Mouse (Mus musculus): ENCODE measurements around the gene Cyren. TPM values are rescaled to one million over a fixed set of nuclear protein-coding genes. Genes with fewer than 3 reads are reported as not detected.

Cyren gene
- 17.5 and 18.7 TPM in 2 replicates for polyA plus RNA-seq (2016; fragmentation: Nextera tagmentation; extraction: Ambion mirVana)

GRCm38 (mm10) chr6:34877509-34878321 lies at the start of gene Cyren:
Gene Cyren, minus strand, starts transcription at chr6:34878060.
- no peaks in the 10 kb centered on the region for H3K27me3 ChIP-seq (ENCODE audit: poor library complexity, severe bottlenecking)
- peak; percentile 88 for DNase-seq (ENCODE audit: extremely low spot score, low spot score)
- peaks cover 39% of the 10 kb centered on the region for H3K4me1 ChIP-seq
- H3K27ac ChIP-seq, result peak within 1 kb of the TSS; percentile 93
- peak within 1 kb of the TSS; percentile 72 for H3K4me3 ChIP-seq
- WGBS, result 1% methylated on average over 56 of the region's 56 CpGs
- peaks cover 71% of the 10 kb centered on the region for H3K36me3 ChIP-seq (replicated peaks)
- no peaks in the 10 kb centered on the region for H3K9me3 ChIP-seq

GRCm38 (mm10) chr6:34927594-34927993 lies 49.7 kb upstream of the Cyren start:
- Histone ChIP-seq H3K36me3 (replicated peaks) (no peaks in the 10 kb centered on the region), H3K27me3 (ENCODE audit: poor library complexity, severe bottlenecking) (no peaks in the 10 kb centered on the region), H3K4me1 (no peaks in the 10 kb centered on the region), H3K27ac (no peak overlapping the region), H3K9me3 (no peaks in the 10 kb centered on the region), H3K4me3 (no peak overlapping the region)
- WGBS, result 94% methylated on average over 8 of the region's 8 CpGs
- DNase-seq (ENCODE audit: extremely low spot score, low spot score), result no peak

DNA sequence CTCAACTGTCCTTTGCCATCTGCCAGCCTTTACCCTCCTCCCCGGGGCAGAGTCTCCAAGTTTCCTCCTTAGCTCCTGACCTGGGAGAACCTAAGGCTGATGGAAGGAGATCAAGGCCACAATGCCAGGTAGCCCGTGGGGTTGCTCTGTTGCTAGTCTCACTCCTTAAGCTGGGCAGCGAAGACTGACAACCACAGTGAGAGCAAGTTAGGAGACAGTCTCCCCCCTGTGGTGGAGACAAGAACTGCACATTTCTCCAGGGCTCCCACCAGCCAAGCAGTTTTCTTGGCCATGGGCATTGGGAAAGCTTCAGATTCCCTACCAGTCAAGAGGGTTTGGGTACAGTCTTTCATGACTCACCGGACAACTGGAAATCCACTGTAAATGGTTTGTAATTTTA lies 49.3 kb upstream of the Cyren start:
- Histone ChIP-seq H3K4me1 (no peaks in the 10 kb centered on the region), H3K36me3 (replicated peaks) (no peaks in the 10 kb centered on the region), H3K4me3 (no peak overlapping the region), H3K9me3 (no peaks in the 10 kb centered on the region), H3K27me3 (ENCODE audit: poor library complexity, severe bottlenecking) (no peaks in the 10 kb centered on the region), H3K27ac (no peak overlapping the region)
- DNase-seq (ENCODE audit: extremely low spot score, low spot score), result peak; percentile 62
- WGBS, result 37% methylated on average over 4 of the region's 4 CpGs

GRCm38 (mm10) chr6:34921941-34922340 lies 44.1 kb upstream of the Cyren start:
- peak; percentile 42 for DNase-seq (ENCODE audit: extremely low spot score, low spot score)
- H3K9me3 ChIP-seq, result no peaks in the 10 kb centered on the region
- no peak overlapping the region for H3K4me3 ChIP-seq
- peaks cover 19% of the 10 kb centered on the region; the same call in 1 of the 2 replicates for H3K4me1 ChIP-seq
- no peaks in the 10 kb centered on the region for H3K36me3 ChIP-seq (replicated peaks)
- H3K27ac ChIP-seq, result no peak overlapping the region
- 57% methylated on average over 14 of the region's 14 CpGs for WGBS
- no peaks in the 10 kb centered on the region for H3K27me3 ChIP-seq (ENCODE audit: poor library complexity, severe bottlenecking)

- Histone ChIP-seq H3K9me3 (no peaks in the 10 kb centered on the region), H3K27ac (no peak overlapping the region), H3K4me3 (no peak overlapping the region), H3K4me1 (peaks cover 19% of the 10 kb centered on the region; the same call in 1 of the 2 replicates), H3K27me3 (ENCODE audit: poor library complexity, severe bottlenecking) (no peaks in the 10 kb centered on the region), H3K36me3 (replicated peaks) (no peaks in the 10 kb centered on the region)
- no peak for DNase-seq (ENCODE audit: extremely low spot score, low spot score)
- WGBS, result 94% methylated on average over 12 of the region's 12 CpGs
Measured at GRCm38 (mm10) chr6:34920631-34921030, 42.8 kb upstream of the Cyren start.

DNA sequence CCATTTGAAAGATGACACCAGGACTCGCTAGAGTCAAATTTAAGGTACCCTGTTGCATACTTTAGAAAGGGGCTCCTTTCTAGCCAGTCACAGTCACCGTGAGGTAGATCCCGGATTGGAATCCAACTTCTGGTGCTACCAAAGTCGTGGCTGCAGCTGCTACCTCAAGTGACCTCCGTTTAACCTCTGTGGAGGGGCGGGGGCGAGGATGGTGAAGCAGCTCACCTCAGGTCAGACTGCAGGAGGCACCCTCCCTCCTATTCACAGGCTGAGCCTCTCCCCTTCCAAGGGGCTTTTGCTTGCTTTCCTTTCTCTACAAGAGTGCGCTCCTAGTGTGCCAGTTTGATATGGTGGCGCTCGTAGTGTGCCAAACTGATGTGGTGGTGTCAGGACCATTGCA lies 42.1 kb upstream of the Cyren start, which contains the start of gene Stra8:
Stra8 (plus strand) TSS at position 208 of the 400 bp plus-strand sequence.
- WGBS, result 51% methylated on average over 10 of the region's 10 CpGs
- DNase-seq (ENCODE audit: extremely low spot score, low spot score), result no peak
- Histone ChIP-seq H3K4me1 (peaks cover 19% of the 10 kb centered on the region; the same call in 1 of the 2 replicates), H3K4me3 (no peak within 1 kb of the TSS), H3K27me3 (ENCODE audit: poor library complexity, severe bottlenecking) (no peaks in the 10 kb centered on the region), H3K9me3 (no peaks in the 10 kb centered on the region), H3K27ac (no peak within 1 kb of the TSS), H3K36me3 (replicated peaks) (no peaks in the 10 kb centered on the region)

- DNase-seq (ENCODE audit: extremely low spot score, low spot score), result no peak
Measured at GRCm38 (mm10) chr6:34919146-34919545, 41.3 kb upstream of the Cyren start.

DNA sequence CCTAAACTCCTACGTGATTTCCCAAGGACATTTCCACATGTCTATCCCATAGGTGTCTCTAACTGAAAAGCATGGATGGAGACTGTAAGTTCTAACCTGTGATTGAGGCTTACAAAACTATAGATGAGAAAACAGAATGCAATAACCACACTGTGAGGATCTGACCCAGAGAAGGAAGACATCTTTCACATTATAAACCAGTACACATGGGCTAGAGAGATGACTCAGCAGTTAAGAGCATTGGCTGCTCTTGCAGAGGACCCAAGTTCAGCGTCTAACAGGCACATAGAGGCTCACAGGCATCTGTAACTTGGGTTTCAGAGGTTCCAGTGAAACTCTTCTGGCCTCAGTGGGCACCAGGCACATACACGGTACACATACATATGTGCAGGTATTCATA lies 36.6 kb upstream of the Cyren start:
- Histone ChIP-seq H3K9me3 (no peaks in the 10 kb centered on the region), H3K4me1 (peaks cover 23% of the 10 kb centered on the region), H3K27me3 (ENCODE audit: poor library complexity, severe bottlenecking) (no peaks in the 10 kb centered on the region), H3K4me3 (no peak overlapping the region), H3K27ac (no peak overlapping the region), H3K36me3 (replicated peaks) (no peaks in the 10 kb centered on the region)
- no peak for DNase-seq (ENCODE audit: extremely low spot score, low spot score)
- 83% methylated on average over 3 of the region's 3 CpGs for WGBS

More at GRCm38 (mm10) chr6:34919146-34919545, 41.3 kb upstream of the Cyren start:
- Histone ChIP-seq H3K4me1 (peaks cover 19% of the 10 kb centered on the region; the same call in 1 of the 2 replicates), H3K4me3 (no peak overlapping the region), H3K9me3 (no peaks in the 10 kb centered on the region), H3K27ac (no peak overlapping the region), H3K27me3 (ENCODE audit: poor library complexity, severe bottlenecking) (no peaks in the 10 kb centered on the region), H3K36me3 (replicated peaks) (no peaks in the 10 kb centered on the region)
- 81% methylated on average over 7 of the region's 7 CpGs for WGBS

DNA sequence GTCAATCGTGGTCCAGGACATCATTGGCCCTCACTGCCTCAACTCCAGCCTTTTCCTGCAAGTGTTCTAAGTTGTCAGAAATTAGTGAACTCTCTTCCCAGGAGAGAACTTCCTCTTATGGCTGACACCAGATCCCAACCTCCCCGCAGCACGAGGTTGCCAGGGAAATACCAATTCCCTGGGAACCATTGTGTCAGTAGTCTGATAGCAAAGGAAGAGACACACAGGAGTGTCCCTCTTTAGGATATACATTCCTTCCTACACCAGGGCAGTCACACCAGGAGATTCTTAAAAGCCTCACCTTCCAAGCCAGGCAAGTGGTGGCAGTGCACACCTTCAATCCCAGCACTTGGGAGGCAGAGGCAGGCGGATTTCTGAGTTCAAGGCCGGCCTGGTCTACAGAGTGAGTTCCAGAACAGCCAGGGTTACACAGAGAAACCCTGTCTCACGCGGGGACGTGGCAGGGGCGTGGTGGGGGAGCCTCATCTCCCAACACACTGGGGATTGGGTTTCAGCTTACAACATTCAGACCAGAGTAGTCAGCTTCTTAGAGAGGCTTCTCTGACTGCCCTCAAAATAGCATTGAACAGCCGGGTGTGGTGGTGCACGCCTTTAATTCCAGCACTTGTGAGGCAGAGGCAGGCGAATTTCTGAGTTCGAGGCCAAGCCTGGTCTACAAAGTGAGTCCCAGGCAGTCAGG lies 35.6 kb upstream of the Cyren start:
- H3K9me3 ChIP-seq, result no peaks in the 10 kb centered on the region
- no peak for DNase-seq (ENCODE audit: extremely low spot score, low spot score)
- no peaks in the 10 kb centered on the region for H3K27me3 ChIP-seq (ENCODE audit: poor library complexity, severe bottlenecking)
- H3K4me1 ChIP-seq, result peaks cover 16% of the 10 kb centered on the region
- 0 out of 2 replicates have a peak, but pooled peaks cover 7% of the 10 kb centered on the region for H3K36me3 ChIP-seq (replicated peaks)
- WGBS, result 88% methylated on average over 13 of the region's 13 CpGs
- no peak overlapping the region for H3K4me3 ChIP-seq
- no peak overlapping the region for H3K27ac ChIP-seq

DNA sequence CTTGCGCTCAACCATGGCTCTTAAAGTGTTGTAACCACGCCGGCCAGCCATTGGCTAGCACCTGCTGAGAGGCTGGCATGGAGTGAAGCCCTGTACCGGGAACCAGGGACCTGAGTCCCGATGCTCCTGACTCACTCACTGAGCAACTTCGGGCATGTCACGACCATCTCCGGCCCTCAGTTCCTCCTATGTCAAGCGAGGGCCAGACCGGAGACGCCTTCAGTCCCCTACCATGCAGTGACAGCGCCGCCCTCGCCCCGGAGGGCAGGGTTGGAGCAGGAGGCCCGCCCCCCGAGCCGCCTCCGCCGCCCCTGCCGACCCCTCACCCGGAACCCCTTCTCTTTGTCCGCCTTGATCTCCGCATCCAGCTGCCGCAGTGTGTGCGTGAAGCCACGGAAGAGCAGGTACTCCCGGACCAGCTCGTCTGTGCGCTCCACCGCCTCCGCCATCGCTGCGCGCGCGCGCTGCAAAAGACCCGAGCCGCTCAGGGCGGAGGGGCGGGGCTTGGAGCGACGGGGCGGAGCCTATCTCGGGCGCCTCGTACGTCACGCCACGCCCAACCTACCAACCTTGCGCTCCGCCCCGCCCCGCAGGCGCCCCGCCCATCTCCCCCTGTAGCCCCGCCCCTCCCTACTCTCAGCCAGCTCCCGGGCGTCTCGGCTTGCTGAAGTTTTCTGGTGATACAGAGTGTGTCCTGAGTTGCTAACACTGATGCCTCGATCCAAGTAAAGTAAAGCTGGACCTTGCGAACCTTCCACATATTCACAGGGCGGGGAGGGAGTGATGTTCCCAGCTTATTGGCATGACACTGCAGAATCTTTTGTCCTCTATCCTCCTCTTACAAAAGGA lies 32.7 kb upstream of the Cyren start, which contains the start of gene Wdr91:
Wdr91 (minus strand) TSS at position 506 of the 849 bp plus-strand sequence.
- peaks cover 28% of the 10 kb centered on the region for H3K4me1 ChIP-seq
- peak within 1 kb of the TSS; percentile 82 for H3K4me3 ChIP-seq
- H3K9me3 ChIP-seq, result no peaks in the 10 kb centered on the region
- peak within 1 kb of the TSS; percentile 92 for H3K27ac ChIP-seq
- under 1% methylated on average over 64 of the region's 64 CpGs for WGBS
- H3K36me3 ChIP-seq (replicated peaks), result peaks cover 33% of the 10 kb centered on the region
- DNase-seq (ENCODE audit: extremely low spot score, low spot score), result peak; percentile 95
- H3K27me3 ChIP-seq (ENCODE audit: poor library complexity, severe bottlenecking), result no peaks in the 10 kb centered on the region

DNA sequence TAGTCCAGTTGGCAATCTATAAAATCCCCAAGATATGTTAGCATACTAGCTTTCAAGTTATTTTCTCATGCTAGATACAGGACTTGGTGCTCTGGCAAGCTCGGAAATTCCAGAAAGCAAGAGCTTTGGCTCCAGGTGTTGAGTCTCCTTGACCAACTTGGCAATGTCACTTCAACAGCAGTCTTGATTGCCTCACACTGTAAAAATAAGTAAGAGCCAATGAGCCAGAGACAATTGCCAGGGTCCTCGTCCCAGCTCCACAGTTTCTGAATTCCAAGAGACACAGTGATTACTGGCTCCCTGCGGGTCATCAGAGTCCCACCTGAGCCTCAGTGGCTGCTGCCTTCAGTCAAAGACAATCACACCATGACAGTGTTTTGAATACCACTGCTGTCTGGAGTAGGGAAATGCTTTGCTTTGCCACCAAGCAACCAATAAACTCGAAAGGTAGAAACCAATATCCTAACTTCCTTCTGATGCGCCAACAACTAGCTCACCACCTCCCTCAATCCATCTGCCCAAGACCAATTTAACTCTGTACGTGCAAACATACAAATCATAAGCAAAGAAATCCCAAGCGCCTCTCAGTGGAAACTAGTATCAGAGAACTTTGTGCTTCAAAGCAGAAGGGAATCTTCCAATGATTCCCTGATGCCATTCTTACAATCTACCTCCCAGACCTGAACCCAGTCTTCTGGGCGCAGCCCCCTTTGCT lies 31.9 kb upstream of the Cyren start:
- H3K27me3 ChIP-seq (ENCODE audit: poor library complexity, severe bottlenecking), result no peaks in the 10 kb centered on the region
- peaks cover 28% of the 10 kb centered on the region for H3K4me1 ChIP-seq
- H3K27ac ChIP-seq, result peak overlapping the region; percentile 92
- 54% methylated on average over 8 of the region's 8 CpGs for WGBS
- DNase-seq (ENCODE audit: extremely low spot score, low spot score), result no peak
- H3K4me3 ChIP-seq, result peak overlapping the region; percentile 82
- H3K36me3 ChIP-seq (replicated peaks), result peaks cover 41% of the 10 kb centered on the region
- H3K9me3 ChIP-seq, result no peaks in the 10 kb centered on the region

Measured in forebrain, embryonic 10.5 days (tissue).